Mouse (Mus musculus): Measurements from ENCODE around the gene E130308A19Rik.

DNA sequence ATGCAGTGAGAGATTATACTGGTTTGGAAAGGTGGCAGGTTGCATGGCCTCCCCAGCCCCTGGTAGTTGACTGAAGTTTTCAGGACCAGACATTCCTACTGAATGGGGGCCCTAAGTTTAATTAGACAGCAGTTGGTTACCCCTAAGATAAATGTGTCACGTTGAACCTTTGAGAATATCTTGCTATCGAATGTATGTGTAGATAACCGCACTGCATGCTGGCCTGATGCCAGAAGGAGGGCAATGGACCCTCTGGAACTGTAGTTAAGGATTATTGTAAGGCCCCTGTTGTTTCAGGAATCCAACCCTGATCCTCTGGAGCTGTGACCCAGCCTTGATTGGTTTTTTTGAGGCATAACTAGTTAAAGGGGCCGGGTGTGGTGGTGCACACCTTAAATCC lies 58.3 kb downstream of the E130308A19Rik start:
- TF ChIP-seq EP300 (IDR thresholded peaks at IDR 0.05) (no peak), CTCF (IDR thresholded peaks at IDR 0.05) (no peak)
